Mouse (Mus musculus): ENCODE measurements around the gene Znhit2. TPM values are rescaled to one million over a fixed set of nuclear protein-coding genes. Genes with fewer than 3 reads are reported as not detected.
A peak's percentile ranks its signal among the peaks of the same experiment; 100 is the strongest.

Znhit2 gene
- polyA plus RNA-seq, 1 experiment from 2014 or later: 33.2 TPM

GRCm38 (mm10) chr19:6084478-6085248, 23.7 kb downstream of the Znhit2 start, which contains the start of the genes Zfpl1 and Cdca5:
Gene Zfpl1 (minus strand): TSS chr19:6084956.
Gene Cdca5 (plus strand): TSS chr19:6084983.
- peak within 1 kb of the TSS; percentile 79 for H3K9ac ChIP-seq
- peak within 1 kb of the TSS; percentile 76 for H3K4me3 ChIP-seq
- H3K4me1 ChIP-seq: peaks cover 23% of the 10 kb centered on the region
- H3K4me2 ChIP-seq: peak within 1 kb of the TSS; percentile 93
- H3K27me3 ChIP-seq: no peaks in the 10 kb centered on the region
- ATAC-seq (ENCODE audit: insufficient number of reproducible peaks, insufficient read depth, low FRiP score, low TSS enrichment, low read depth): peak; percentile 80
- under 1% methylated on average over 58 of the region's 58 CpGs for WGBS
- peak within 1 kb of the TSS; percentile 58 for H3K27ac ChIP-seq
- no peaks in the 10 kb centered on the region for H3K9me3 ChIP-seq
- H3K36me3 ChIP-seq: peaks cover 55% of the 10 kb centered on the region

DNA sequence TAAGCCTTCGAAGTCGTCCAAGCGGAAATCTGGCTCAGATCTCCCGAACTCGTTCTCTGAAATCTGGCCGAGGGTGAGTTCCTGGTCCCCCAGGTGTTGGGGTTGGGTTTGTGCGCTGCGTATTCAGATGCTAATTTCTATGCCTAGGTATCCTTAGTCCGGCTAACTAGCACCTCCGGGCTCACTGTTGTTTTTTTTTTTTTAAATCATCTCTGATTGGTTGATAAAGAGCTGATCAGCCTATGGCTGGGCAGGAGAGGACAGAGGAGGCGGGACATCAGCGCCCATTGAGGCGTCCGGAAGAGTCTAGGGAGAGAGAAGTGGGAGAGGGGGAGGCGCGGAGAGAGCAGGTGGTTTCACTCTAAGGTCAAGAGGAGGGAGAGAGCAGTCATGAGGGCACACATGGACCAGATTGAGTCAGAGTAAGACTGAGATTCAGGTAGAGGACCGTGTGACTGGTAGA, 24.5 kb downstream of the Znhit2 start:
- Histone ChIP-seq H3K27me3 (no peaks in the 10 kb centered on the region), H3K4me3 (peak overlapping the region; percentile 76), H3K4me2 (peak overlapping the region; percentile 93), H3K36me3 (peaks cover 55% of the 10 kb centered on the region), H3K9me3 (no peaks in the 10 kb centered on the region), H3K27ac (peak overlapping the region; percentile 58), H3K9ac (peak overlapping the region; percentile 79), H3K4me1 (peaks cover 23% of the 10 kb centered on the region)
- under 1% methylated on average over 17 of the region's 17 CpGs for WGBS
- ATAC-seq (ENCODE audit: insufficient number of reproducible peaks, insufficient read depth, low FRiP score, low TSS enrichment, low read depth): peak; percentile 48; the same call in 1 of the 2 replicates

- Histone ChIP-seq H3K27me3 (no peaks in the 10 kb centered on the region), H3K9ac (no peak overlapping the region), H3K9me3 (no peaks in the 10 kb centered on the region), H3K27ac (no peak overlapping the region), H3K4me1 (peaks cover 16% of the 10 kb centered on the region), H3K36me3 (peaks cover 62% of the 10 kb centered on the region), H3K4me3 (no peak overlapping the region), H3K4me2 (no peak overlapping the region)
- 93% methylated on average over 13 of the region's 13 CpGs for WGBS
- no peak for ATAC-seq (ENCODE audit: insufficient number of reproducible peaks, insufficient read depth, low FRiP score, low TSS enrichment, low read depth)
These were observed 27.8 kb downstream of the Znhit2 start for GRCm38 (mm10) chr19:6088841-6089240.

DNA sequence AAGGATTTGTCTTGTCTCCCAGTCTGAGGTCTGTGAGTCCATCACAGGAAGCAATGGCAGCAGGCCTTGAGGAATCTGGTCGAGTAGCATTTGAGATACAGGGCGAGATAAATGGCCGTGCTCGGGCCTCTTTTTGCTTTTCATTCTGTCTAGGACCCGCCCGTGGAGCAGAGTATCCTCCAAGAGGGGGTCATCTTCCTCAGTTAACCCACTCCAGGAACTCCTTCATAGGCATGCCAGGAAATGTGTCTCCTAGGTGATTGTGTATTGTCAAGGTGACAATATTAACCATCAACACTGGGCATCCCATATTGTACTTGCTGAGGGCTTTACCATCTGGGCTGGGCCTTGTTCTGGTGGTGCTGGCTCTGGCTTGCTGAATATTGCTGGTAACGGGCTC, 33.1 kb downstream of the Znhit2 start, which contains the start of gene AC131692.1:
Gene AC131692.1 (plus strand): TSS at position 301 of the 400 bp plus-strand sequence.
- Histone ChIP-seq H3K4me3 (no peak within 1 kb of the TSS), H3K9me3 (no peaks in the 10 kb centered on the region), H3K36me3 (peaks cover 79% of the 10 kb centered on the region), H3K4me1 (no peaks in the 10 kb centered on the region), H3K9ac (0 out of 2 replicates have a peak within 1 kb of the TSS, but pooled peaks have one; percentile 11), H3K27ac (no peak within 1 kb of the TSS), H3K27me3 (no peaks in the 10 kb centered on the region), H3K4me2 (no peak within 1 kb of the TSS)
- WGBS: 92% methylated on average over 7 of the region's 7 CpGs
- ATAC-seq (ENCODE audit: insufficient number of reproducible peaks, insufficient read depth, low FRiP score, low TSS enrichment, low read depth): no peak

DNA sequence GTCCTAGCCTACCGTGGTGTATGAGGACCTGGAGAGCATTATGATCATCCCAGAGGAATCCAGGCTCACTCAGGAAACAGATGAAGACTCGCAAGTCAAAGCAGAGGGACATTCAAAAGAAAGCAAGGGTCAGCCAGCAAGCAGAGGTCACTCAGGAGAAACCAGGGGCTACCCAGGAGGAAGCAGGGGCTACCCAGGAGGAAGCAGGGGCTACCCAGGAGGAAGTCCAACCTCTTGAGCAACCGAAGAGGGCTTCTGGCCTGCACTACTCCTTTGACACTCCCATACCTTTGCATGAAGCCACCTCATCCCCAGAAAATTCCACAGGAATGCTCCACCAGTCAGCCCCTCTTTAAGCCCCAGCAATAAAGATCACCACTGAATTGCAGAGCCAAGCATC, 36.9 kb downstream of the Znhit2 start:
- ATAC-seq (ENCODE audit: insufficient number of reproducible peaks, insufficient read depth, low FRiP score, low TSS enrichment, low read depth): no peak
- WGBS: 82% methylated on average over 3 of the region's 3 CpGs
- H3K36me3 ChIP-seq: peaks cover 48% of the 10 kb centered on the region
- H3K27ac ChIP-seq: no peak overlapping the region
- H3K4me2 ChIP-seq: no peak overlapping the region
- H3K4me1 ChIP-seq: peaks cover 7% of the 10 kb centered on the region; the same call in 1 of the 2 replicates
- no peaks in the 10 kb centered on the region for H3K9me3 ChIP-seq
- H3K9ac ChIP-seq: no peak overlapping the region
- H3K4me3 ChIP-seq: no peak overlapping the region
- no peaks in the 10 kb centered on the region for H3K27me3 ChIP-seq

- WGBS: 16% methylated on average over 6 of the region's 6 CpGs
These were observed 40.2 kb downstream of the Znhit2 start for GRCm38 (mm10) chr19:6101186-6101585.

DNA sequence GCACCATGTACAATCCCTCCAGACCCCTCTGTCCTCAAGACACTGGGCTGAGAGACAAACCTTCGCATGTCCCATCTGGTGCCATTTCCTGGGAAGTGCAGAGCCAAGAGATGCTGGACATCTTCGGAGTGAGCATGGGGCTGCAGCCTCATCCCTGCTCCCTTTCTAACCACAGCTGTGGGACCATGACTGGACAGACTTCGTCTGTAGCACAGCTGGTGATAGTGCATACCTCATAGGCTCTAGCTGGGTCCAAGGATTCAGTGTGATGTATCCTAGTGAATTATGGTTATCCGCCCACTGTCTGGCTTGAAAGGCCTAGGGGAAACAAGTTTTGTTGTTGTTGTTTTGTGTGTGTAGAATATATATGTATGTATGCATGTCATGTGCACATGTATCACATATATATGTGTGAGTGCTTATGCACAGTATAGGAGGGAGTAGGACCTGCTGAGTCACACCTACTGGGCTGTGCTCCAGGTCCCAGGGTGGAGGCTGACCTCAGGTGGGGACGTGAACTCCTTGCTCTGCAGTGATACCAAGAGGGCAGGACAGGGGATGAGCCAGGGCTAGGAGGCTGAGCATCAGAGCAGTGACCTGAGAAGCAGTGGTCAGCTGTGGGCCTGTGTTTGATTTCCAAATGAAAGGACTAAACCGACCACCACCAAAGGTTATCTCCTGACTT, 41.3 kb downstream of the Znhit2 start:
- no peak overlapping the region for H3K27ac ChIP-seq
- peak; percentile 68; the same call in 1 of the 2 replicates for ATAC-seq (ENCODE audit: insufficient number of reproducible peaks, insufficient read depth, low FRiP score, low TSS enrichment, low read depth)
- peaks cover 13% of the 10 kb centered on the region; the same call in 1 of the 2 replicates for H3K36me3 ChIP-seq
- H3K4me3 ChIP-seq: no peak overlapping the region
- peaks cover 7% of the 10 kb centered on the region; the same call in 1 of the 2 replicates for H3K4me1 ChIP-seq
- no peaks in the 10 kb centered on the region for H3K27me3 ChIP-seq
- no peaks in the 10 kb centered on the region for H3K9me3 ChIP-seq
- no peak overlapping the region for H3K9ac ChIP-seq
- H3K4me2 ChIP-seq: no peak overlapping the region
- 78% methylated on average over 6 of the region's 6 CpGs for WGBS

More at GRCm38 (mm10) chr19:6101186-6101585, 40.2 kb downstream of the Znhit2 start:
- Histone ChIP-seq H3K4me2 (no peak overlapping the region), H3K36me3 (peaks cover 19% of the 10 kb centered on the region; the same call in 1 of the 2 replicates), H3K27ac (no peak overlapping the region), H3K9ac (no peak overlapping the region), H3K9me3 (no peaks in the 10 kb centered on the region), H3K27me3 (no peaks in the 10 kb centered on the region), H3K4me3 (no peak overlapping the region), H3K4me1 (peaks cover 7% of the 10 kb centered on the region; the same call in 1 of the 2 replicates)
- ATAC-seq (ENCODE audit: insufficient number of reproducible peaks, insufficient read depth, low FRiP score, low TSS enrichment, low read depth): no peak

GRCm38 (mm10) chr19:6104476-6104875, 43.5 kb downstream of the Znhit2 start:
- ATAC-seq (ENCODE audit: insufficient number of reproducible peaks, insufficient read depth, low FRiP score, low TSS enrichment, low read depth): no peak
- H3K4me1 ChIP-seq: peaks cover 7% of the 10 kb centered on the region; the same call in 1 of the 2 replicates
- H3K4me3 ChIP-seq: no peak overlapping the region
- no peaks in the 10 kb centered on the region for H3K9me3 ChIP-seq
- no peak overlapping the region for H3K27ac ChIP-seq
- no peak overlapping the region for H3K4me2 ChIP-seq
- no peak overlapping the region for H3K9ac ChIP-seq
- 0 out of 2 replicates have a peak, but pooled peaks cover 1% of the 10 kb centered on the region for H3K36me3 ChIP-seq
- H3K27me3 ChIP-seq: no peaks in the 10 kb centered on the region
- WGBS: 81% methylated on average over 4 of the region's 4 CpGs

DNA sequence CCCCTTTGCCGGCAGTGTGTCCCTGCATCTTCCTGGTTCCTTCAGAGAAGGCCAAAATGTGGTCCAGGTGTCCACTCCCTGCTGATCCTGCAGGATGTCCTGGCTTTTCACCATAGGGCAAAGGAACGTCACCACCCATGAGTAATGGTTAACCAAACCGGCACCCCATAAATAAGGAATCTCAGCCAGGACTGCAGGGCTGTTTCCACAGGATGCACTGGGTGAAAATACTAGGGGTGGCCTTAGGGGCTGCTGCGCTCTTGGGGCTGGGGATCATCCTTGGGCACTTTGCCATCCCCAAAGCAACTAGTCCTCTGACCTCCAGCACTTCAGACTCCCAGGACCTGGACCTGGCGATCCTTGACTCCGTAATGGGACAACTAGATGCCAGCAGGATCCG, 44.6 kb downstream of the Znhit2 start, which contains the start of gene Naaladl1:
Gene Naaladl1 (plus strand): TSS at position 197 of the 400 bp plus-strand sequence.
- WGBS: 81% methylated on average over 7 of the region's 7 CpGs

More for the DNA sequence above, 44.6 kb downstream of the Znhit2 start, which contains the start of gene Naaladl1:
- Histone ChIP-seq H3K9ac (no peak within 1 kb of the TSS), H3K9me3 (no peaks in the 10 kb centered on the region), H3K4me1 (peaks cover 7% of the 10 kb centered on the region; the same call in 1 of the 2 replicates), H3K27me3 (no peaks in the 10 kb centered on the region), H3K4me3 (no peak within 1 kb of the TSS), H3K36me3 (no peaks in the 10 kb centered on the region), H3K27ac (no peak within 1 kb of the TSS), H3K4me2 (no peak within 1 kb of the TSS)
- ATAC-seq (ENCODE audit: insufficient number of reproducible peaks, insufficient read depth, low FRiP score, low TSS enrichment, low read depth): no peak

All from embryonic facial prominence, embryonic 13.5 days (tissue).